Mouse (Mus musculus) testis, postnatal 14 days (tissue): ENCODE data around the gene Rb1.

ENCODE experiments used
- DNase-seq: peaks from one replicate; pipeline ENCODE4 v3.0.0; 2021; ENCODE audit warnings: low spot score

The Rb1 gene

DNA sequence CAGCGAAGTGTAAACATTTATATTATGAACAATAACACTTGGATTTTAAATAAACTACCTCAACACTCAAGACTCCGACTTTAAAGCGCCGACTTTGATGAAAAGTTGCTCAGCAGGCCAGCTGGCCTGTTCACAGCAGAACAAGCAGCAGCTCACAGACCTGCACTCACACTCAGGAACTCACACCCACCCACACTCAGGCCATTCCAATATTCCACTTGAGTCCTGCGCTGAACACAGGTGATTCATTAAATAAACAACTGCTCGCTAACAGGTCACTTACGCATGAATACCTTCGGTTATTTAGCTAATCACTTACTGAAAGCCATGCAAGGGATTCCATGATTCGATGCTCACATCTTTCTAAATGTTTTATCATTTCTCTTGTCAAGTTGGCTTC lies 63.4 kb downstream of the Rb1 start:
- no peak for DNase-seq

DNA sequence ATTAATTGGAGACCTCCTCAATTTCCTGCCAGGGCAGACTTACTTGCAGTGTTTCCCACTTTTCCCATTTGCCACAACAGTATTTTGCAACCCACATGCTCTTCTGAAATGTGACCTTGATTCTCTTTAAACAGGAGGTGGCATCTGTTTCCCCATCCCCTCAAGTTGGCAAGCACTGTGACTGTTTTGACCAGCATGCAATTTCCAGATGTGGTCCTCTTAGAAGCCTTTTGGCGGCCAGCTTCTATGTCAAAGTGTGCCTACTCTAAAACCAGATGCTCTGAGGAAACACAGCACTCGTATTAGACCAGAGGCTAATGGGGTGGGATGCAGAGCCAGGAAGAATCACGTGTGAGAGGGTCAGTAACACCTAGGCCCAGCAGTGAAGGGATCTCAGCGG lies 67.4 kb downstream of the Rb1 start:
- no peak for DNase-seq

DNA sequence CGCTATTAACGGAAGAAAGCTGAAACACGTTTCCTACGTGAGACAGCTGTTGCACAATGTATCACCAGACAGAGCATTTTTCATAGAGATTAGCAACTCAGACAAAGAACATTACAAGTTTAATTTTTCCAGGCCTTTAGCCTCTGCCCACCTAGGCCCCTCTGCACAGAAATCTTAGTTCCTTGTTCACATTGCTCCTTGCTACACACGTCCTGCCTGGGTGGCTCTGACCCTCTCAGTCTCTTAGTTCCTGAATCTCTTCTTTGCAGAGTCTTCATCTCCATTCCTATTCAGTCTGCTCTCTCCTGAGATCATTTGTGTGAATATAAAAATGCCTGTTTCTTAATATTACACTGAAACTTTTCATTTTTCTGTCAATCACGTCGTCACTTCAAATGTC lies 68.3 kb downstream of the Rb1 start:
- DNase-seq: no peak

DNA sequence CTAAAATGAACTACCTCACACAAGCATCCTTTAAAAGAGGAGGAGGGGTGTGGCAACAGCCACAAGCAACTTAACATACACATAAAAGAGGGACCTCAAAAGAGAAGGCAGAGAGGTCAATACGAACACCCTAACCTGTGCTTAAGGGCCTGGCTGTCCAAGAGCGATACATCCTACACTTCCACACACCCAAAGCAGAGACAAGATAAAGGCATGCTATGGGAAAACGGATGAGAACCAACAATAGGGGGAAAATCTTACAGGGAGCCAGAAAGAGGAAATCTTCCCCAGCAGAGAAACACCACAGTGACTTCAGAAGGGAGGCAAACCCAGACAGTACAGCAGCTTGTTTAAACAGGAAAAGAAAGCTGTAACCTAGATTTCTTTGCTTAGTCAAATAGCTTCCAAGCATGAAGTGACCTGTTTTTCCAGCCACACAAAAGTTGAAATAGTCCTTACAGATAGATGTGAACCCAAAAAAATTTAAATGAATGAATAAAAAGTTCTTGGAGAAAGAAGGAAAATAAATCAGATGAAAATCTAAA lies 70.1 kb downstream of the Rb1 start:
- DNase-seq: no peak

DNA sequence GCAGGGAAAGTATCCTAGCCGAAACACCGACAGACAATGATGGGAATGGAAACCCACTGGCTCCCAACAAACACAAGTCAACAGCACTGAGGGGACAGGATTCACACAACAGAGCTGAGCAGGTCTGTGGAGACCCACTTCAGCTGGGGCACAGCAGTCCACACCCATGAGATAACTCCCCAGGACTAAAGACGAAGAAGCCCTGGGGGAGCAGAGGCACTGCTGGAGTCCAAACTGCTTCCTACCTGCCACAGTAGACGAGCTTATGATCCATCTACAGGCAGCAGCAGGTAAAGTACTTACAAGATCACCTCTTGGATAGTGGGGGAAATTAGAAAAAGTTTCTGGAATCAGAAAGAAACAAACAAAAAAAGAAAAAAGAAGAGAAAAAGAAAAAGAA lies 71.2 kb downstream of the Rb1 start:
- no peak for DNase-seq

DNA sequence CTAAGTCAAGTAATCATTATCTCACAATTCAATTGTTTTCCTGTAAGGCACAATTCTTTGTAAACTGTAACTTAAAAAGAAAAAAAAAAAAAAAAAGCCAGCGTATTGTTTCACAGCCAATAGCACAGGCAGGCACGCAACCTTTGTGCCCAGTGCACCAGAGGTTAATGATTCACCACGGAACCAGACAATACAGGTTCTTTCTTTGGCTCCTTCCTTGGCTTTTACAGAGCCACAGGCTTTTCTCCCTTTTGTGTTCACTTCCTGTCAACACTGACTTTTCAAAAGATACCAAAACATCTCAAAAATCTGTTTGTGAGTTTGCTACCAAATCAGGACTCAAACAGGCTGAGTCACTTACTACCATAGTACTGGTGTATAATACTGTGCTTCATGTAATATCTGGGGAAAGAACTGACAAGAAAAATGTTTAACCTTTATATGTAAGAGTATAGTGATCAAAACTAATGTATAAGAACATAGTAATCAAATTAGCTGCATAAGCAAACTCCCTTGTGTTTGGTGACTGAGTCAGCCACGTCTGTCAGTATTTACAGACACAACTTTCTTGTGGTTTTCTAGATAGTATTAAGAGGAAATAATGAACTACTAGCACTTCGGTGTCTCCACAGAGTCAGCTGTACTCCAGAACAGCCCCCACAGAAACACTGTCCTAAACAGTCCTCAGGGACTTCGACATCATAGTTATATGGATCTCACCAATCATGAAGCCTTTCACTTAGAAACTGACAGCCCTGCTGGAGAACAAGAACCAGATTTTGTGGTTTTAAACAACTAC lies 72.0 kb downstream of the Rb1 start:
- DNase-seq: no peak

DNA sequence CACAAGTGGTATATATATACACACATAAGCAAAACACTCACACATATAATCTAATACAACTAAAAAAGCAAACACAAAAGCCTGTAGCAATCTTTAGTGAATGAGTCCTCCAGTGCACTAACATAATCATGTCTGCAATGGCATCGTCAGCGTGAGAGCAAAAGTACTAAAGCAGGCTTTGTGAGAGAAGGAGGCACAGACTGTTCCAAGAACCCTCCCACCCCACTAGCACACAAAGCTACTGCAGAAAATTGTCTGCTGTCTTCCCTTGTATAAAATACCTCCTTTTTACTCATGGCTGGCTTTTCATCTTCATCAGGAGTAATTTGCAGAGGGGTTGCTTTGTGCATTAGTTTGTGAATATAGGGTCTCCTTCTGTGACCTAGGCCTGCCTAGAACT lies 73.3 kb downstream of the Rb1 start:
- DNase-seq: no peak

DNA sequence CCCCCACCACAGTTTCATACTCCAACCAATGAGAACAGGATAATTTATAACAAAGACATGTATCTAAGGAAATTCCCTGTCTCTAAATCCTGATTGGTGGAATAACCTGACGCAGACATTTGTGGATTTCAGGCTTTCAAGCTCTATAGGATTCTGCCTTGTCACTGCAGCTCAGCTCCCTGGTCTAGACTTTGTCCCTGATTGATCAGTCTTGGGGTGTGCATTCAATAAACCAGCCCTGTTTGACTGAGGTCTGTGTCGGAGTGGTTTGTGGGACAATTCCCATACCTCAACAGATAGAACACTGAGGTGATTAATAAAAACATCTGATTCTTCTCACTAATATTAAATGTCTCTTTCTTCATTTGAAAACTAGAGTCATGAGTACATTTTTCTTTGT lies 75.6 kb downstream of the Rb1 start:
- DNase-seq: no peak

DNA sequence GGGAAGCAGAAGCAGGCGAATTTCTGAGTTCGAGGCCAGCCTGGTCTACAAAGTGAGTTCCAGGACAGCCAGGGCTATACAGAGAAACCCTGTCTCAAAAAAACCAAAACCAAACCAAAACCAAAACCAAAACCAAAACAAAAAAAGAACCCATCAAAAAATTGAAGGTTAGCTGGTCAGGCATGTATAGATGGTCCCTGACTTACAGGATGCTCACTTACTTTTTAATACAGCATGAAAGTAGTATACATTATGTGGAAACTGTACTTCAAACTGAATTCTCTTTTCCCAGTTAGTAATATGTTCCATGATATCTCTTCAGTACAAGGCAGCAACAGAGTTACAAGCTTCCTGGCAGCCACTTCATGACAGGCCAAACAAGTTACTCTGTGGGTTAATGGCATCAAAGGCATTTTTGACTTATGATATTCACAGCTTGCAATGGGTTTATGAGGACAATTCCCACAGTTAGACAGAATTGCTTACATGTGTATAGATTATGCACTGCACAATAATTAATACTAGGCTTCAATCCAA lies 81.5 kb downstream of the Rb1 start:
- DNase-seq: no peak

DNA sequence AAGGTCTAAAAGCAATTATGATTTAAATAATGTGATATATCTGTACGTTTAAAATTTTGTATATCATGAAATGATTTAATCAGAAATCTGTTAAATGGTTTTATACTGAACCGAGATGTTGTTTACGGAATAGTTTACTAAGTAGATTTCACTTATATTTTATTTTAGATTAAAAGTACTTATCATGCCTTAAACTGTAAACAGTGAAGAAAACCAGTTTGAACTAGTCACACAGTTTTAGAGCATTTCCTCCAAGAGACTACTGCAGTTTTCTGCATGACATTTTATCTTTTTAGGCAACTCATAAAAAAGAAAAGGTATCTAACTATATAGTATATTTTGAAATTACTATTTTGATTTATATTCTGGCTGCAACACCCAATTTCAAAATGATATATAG lies 85.8 kb downstream of the Rb1 start:
- no peak for DNase-seq

DNA sequence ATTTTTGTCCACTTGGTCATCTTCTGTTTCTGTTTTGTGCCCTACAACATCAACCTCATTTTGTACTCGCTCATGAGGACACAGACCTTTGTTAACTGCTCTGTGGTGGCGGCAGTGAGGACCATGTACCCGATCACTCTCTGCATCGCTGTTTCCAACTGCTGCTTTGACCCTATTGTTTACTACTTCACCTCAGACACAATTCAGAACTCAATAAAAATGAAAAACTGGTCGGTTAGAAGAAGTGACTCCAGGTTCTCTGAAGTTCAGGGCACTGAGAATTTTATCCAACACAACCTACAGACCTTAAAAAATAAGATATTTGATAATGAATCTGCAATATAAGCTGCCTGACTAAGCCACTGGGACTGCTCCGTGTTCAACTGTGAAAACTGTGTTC lies 86.3 kb downstream of the Rb1 start:
- no peak for DNase-seq

DNA sequence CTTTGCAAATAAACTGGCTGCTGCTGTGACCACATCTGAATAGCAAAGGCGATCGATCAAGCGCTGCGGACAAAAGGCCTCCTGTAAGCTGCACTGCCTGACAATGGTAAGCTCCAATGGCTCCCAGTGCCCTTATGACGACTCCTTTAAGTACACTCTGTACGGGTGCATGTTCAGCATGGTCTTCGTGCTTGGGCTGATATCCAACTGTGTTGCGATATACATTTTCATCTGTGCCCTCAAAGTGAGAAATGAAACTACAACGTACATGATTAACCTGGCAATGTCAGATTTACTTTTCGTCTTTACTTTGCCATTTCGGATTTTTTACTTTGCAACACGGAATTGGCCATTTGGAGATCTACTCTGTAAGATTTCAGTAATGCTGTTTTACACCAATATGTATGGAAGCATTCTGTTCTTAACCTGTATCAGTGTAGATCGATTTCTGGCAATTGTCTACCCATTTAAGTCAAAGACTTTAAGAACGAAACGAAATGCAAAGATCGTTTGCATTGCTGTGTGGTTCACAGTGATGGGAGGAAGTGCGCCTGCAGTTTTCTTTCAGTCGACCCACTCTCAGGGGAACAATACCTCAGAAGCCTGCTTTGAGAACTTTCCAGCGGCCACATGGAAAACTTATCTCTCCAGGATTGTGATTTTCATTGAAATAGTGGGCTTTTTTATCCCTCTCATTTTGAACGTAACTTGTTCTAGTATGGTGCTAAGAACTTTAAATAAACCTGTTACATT lies 86.9 kb downstream of the Rb1 start:
- DNase-seq: peak; percentile 29

DNA sequence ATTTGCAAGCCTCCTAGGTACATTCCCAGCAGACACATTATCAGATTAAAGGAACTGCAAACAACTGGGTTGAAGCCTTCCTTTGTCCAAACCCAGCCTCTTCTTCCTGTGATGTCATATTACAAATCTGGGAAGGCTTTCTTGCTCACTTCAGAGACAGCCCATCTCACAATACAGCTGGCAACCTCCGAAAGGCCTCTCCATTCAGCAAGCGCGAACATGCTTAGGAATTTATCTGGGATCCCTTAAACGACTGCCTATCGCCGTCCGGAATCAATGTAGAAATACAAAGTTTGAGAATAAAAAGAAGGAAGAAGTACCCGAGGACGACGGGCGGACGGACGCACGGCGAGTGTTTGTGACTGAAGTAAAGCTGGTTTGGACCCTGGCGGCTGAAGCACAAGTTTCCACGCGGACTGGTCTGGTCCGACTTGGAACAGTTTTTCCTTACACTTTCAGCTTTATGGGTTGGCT lies 87.7 kb downstream of the Rb1 start, which contains the start of gene Lpar6:
Lpar6 (plus strand) TSS at position 48 of the 474 bp plus-strand sequence.
- DNase-seq: peak; percentile 20

DNA sequence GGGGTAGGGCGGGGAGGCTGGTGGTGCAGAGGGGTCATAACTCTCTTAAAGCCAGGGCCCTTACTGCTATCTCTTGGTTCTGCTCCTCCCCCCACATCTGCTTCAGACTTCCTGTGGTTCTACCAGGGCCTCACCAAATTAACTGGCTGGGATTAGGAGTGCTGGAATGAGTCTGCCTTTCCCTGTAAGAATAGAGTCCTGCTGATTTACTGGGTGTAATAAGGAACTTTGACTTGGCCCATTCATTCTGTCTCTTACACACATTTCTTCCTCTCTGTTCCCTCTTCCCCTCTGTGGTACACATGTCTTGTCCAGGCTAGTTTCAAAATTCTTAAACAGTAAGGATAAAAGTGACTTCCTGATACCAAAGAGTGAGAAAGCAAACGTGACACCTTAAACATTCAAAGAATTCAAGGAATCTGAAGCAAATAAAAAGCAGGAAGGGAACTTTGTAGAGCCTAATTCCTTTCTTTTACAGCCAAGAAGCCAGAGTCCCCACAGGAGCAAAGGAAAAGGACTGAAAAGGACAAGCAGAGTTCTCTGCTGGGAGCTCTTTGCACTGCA lies 91.1 kb downstream of the Rb1 start:
- DNase-seq: no peak

DNA sequence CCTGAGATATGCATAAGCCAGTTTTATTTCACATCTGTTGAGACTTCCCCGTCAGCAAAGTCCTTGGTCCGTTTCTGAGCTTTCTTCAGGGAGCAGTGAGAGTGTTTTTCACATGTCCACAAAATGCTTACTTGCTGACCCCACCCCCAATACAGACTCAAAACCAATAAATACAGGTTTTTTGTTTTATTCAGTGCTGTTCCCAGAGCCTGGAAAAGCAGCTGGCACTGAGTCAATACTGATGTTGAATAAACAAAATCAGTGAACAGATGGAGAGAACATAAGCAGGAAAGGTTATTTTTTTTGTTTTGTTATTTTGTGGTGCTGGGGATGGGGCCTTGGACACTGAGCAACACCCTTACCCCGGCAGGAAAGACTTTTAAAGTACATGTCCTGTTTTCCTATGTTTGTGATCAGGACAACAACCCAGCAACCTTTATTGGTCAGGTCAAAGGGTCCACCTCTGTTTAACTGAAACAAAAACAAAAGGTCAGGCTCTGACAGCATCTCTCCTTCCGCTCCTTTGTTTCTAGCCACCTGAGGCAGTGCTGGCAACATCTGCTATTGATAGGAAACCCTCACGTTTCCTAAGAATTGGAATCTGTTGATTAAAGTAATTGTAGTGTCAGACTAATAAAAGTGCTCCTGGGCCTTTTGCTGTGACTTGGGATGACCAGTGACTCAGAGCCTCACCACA lies 94.2 kb downstream of the Rb1 start:
- DNase-seq: no peak

DNA sequence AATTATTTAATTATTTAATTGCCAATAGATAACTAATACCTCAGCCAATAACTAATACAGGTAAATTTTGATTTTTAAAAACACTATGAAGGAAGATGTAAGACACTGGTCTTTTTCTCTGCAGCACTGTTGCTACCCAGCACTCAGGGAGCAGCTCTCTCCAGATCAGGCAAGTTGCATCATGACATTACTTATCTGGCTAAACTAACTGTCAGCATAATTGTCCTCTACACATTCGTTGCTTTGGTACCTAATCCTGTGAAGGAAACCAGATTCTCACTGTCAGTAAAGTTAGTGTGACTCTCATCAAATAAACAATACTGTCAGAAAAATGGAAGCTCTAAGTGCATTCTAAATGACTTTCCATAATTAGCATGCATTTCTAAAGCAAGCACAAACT lies 98.8 kb downstream of the Rb1 start:
- no peak for DNase-seq

DNA sequence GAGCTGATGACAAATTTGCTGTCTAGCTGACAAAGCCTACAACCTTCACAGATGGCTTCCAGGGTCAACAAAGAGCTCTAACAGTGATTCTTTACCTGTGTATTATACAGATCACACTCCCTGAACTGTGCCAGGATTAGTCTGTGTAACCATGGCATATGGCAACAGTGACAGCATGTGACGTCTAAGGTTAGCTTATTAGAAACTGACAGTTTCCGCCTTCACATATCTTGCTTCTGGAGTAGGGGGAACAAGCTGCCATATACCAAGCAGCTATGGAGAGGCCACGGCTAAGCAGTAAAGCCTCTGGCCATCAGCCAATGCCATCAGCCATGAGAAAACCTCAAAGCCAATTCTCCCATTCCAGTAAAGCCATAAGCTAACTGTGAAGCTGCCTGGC lies 99.3 kb downstream of the Rb1 start:
- no peak for DNase-seq

DNA sequence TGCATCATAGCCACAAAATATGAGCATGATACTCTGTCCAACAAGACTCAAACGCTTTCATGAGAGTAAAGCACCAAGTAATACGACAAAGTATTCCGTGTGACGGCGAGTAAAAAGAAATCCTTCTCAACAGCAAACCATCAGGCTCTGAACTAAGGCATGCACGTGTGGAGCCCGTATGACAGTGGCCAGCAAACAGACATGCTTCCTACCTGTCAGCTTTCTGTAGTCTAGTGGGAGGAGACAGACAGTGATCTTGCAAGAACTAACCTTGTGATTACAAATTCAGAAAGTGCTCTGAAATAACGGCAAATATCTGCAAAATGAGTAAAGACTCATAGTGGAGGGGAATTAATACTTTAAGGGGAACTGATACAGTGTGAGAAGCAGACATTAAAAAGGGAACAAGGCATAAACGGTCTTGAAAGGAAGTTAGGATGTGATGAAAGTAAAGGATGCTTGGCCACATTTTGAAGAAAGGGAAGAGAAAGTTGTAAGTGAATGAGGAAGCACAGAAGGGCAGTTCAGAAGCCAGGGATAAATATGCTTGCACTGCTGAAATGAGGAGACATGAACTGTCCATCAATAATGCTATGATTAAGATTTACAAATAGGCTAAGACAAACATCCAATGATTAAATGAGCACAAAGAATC lies 103.2 kb downstream of the Rb1 start:
- no peak for DNase-seq

DNA sequence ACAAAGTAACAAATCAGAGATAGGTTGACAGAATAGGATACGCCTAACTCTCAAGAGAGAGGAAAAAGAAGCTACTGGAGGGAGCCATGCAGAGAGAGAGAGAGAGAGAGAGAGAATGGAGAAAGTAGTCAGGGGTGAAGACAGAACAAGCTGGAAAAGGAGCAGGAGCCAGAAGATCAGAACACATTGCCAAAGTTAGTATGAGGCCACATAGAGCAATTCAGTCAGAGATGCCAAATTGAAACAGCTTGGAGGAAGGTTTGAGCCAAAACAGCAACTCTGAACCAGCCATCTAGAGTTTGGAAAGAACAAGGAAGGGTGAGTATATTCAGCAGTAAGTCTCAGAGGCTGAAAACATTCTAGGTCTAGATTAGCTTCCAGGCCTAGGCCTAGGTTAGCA lies 108.6 kb downstream of the Rb1 start:
- DNase-seq: no peak

DNA sequence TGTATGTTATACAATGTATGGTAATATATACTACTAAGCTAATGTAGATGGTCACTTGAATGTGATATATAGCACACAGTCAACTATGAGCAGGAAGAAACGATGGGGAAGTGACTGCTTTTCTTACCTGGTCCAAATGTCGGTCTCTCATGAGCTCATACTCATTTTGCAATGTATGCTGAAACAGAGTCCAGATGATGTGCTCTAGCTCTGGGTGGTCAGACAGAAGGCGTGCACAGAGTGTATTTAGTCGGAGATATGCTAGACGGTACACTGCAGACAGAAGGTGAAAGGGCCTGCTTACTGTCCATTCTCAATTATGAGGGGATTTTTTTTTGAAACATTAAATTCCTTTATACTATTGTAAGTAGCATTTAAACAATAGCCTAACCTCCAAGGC lies 114.1 kb downstream of the Rb1 start:
- no peak for DNase-seq

DNA sequence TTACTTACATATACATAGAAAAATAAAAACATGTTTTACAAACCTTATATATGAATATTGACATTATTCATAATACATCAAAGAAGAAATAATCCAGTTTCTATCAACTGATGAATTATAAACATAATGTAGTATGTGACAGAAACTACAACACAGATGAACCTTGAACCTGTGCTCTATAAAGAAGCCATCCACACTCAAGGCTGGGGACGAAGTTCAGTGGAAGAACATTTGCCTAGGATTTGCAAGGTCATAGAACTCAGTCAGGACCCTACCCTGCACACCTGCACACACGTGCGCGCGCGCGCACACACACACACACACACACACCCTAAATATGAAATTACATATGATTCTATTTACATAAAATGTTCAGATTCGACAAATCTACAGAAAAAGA lies 115.4 kb downstream of the Rb1 start:
- DNase-seq: no peak

DNA sequence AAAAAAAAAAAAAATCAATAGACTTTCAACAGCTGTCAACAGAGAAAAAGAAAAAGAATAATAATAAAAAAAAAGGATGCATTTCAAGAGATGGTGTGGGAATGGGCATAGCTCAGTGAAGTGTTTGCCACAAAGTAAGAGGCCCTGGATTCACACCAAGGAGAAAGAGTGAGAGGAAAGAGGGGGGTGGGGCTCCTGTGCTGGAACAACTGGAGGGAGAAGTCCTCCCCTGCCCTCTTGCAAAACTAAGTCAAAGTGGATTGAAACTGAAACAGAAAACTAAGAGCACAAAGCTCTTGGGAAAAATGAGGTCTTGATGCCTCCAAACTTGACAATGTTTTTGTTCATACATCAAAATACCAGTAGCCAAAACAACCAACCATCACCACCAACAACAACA lies 116.4 kb downstream of the Rb1 start:
- no peak for DNase-seq
